Mouse (Mus musculus) cerebellum, adult 9-11 months (tissue): ENCODE results near the gene Gse1.
A peak's percentile ranks its signal among the peaks of the same experiment; 100 is the strongest.

ENCODE experiments used
- DNase-seq: peaks from one replicate; pipeline ENCODE4 v3.0.0; 2022

Gse1 gene

DNA sequence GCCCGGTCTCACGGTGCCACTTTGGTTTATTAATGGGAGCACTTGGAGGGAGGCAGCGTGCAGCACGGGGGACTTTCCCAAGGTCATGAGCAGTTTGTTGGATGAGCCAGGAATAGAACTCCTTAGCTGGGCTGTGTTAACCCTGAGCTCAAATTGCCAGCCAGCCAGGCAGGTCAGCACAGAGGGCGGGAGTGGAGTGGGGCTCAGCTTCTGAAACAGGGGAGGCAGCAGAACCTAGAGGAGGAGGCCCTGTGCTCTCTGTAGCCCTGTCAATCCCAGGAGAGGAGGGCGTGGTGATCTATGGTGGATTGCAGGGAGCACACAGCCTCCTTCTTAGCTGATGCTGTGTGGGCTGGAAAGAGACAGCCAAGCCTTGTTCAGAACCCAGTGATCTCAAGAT is 297.6 kb downstream of the Gse1 start:
- DNase-seq = no peak

DNA sequence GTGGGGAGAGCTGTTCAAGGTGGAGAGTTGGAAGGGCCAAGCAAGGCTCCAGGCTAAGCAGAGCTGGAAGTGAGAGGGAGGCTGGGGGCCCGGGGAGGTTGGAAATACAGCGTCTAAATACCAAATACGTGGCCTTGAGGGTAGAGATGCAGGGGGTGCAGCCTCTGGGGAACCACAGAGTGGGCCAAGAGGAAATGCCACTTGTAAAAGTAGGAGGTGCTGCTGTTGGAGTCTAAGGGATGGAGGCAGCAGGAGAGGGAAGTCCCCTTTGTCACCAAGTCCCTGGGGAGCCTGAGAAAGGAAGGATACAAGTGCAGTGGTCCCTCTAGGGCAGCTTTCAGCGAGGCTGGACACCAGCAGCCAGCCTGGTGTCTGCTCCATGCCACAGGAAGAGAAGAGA is 298.3 kb downstream of the Gse1 start:
- no peak for DNase-seq

DNA sequence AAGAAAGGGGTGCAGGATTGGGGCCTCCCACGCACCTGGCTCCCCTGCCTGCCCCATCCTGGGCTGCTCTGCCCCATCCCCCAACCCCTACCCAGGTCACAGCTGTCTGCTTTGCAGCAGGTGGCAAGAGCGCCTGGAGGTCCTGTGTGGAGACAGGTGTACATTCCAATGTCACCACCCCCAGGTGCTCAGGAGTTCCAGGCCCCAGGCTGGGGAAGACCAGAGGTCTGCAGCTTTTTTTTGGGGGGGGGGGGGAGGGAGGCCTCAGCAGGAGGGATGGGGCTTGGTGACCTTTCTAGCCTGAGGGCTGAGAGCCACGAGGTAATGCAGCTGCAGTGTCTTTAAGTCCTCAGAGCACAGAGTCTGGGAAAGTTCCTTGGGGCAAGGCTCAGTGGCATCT is 300.1 kb downstream of the Gse1 start:
- no peak for DNase-seq

DNA sequence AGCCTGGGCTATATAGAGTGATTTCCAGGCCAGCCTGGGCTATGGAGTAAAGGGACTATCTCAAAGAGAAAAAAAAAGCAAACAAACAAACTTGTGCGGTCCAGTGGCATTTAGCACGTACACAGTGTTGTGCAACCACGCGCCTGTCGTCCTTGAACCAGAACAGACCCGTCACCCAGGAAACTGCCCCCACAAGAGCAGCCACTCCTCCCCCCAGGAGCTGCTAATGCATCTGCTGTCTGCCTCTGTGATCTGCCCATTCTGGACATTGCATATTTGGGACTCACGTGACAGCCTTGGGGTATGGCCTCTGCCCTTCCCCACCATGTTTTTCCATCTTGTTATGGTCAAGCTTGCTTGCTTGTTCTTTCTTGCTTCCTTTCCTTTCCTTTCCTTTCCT is 301.0 kb downstream of the Gse1 start:
- DNase-seq = no peak

DNA sequence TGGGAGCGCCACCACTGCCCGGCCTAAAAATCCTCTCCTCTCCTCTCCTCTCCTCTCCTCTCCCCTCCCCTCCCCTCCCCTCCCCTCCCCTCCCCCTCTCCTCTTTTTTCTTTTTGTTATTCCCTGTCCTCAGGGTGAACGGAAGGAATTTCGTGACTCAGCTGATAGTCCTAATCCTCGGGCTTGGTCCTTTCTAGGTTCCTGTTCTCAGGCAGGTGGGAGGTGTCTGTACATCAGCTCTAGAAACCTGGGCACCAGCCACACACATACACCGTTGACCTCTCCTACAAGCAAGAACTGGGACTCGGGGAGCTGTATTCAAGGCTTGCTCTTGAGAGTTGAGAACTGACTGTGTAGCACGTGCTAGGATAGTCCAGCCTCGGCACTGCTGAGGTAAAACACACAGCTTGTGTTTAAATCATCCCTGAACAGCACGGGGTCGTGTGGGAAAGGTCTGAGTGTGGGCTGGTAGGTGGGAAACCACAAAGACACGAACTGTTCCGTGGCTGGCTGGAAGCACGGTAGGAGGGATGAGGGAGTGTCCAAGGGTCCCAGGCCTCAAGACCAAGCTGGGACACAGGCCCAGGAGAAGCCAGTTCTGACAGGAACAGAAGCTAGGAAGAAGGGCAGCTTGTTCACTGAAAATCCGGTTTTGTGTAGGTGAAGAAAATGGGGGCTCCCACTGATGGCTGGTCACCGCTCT is 302.8 kb downstream of the Gse1 start:
- DNase-seq = no peak

DNA sequence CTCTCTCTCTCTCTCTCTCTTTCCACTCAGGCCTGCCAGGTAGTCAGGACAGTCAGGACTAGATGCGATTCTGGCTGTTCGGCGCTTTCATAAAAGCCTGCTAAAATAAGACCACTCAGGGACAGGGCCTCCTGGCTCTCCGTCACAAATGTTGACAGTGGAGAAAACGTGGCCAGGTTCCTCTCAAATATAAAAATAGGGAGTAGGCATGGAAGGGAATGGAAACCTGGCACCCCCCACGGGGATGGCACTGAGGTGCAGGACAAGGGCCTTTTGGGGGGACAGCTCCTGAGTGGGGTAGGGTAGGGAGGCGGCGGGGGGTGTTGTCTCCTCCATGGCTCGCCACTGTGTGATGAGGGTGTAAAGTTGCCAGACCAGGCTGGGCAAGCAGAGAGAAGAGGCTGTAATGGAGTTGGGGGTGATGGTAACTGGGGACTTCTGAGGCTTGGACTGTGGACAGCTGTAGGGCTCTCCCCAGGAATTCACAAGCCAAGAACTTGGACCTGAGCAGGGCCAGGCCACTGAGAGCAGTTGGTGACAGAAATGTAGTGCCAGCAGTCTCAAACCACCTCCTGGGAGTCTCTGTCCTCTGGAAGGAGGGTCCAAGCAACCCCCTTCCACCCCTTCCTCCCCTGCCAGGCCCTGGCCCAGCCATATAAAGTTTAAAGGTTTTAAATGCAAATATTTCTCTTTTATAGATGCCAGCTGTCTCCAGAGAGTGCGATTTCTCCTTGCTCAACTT is 303.7 kb downstream of the Gse1 start:
- no peak for DNase-seq

DNA sequence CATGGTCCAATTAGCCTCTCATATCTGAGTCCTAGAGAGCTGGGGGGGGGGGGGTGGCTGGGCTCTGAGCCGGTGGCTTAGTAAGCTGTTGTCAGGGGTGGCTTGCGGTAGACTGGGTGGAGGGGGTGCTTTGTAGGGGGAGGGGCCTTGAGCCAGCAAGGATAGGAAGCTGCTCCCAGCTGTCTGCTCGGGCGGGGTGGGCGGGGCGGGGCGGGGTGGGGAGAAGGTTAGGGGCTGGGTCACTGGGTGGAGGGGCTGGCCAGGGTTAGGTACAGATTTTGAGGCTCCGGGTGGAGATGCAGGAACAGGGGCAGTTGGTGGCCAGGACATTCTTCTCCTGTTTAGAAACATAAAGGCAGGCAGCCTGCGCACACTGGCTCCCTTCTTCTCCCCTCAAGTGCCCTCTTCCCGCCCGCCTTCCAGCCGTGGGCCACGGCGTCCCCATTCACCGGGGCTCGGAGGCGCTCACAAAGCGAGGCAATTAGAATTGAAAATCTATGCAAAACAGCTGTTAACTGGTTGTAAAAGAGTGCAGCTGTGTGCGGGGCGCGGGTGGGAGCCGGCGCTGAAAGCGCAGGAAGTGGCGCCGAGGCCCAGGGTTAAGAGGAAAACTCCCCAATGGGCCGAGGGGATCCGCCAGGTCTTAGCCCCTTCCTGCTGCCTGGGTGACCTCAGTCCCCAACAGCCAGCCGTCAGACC is 304.4 kb downstream of the Gse1 start:
- DNase-seq = no peak

DNA sequence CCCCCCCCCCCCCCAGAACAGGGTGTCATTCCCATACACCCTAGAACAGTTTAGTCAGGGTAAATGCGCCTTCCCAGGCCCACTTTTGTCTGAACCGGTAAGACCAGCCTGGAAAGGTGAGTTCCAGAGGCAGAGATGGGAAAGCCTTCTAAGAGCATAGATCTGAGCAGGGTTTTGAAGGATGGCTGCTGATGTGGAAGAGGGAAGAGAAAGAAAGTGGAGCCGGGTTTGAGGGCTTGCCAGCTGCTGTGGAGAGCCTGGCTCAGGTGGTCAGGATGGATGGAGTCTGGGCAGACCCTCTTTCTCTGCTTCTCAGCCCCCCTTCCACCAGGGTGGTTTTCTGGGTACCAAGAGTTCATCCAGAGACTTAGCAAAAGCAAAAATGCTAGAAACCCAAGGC is 305.1 kb downstream of the Gse1 start:
- no peak for DNase-seq

DNA sequence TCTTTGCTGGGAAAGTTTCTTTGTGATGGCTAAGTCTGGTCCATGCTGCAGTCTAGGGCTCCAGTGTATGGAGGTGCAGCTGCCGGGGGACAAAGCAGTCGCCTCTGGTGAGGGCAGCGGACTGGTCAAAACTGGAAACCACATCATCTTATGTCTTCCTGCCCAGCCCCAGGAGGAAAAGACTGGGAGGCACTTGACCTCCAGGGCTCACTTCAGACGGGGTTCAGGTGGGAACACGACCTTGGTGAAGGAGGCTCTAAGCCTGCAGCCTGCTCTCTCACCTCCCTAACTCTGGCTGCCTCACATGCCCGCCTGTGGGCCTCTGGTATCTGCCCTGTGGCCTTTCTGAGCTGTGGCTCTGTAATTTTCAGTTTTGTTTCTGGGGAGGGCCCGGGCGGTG is 305.8 kb downstream of the Gse1 start:
- DNase-seq = no peak

DNA sequence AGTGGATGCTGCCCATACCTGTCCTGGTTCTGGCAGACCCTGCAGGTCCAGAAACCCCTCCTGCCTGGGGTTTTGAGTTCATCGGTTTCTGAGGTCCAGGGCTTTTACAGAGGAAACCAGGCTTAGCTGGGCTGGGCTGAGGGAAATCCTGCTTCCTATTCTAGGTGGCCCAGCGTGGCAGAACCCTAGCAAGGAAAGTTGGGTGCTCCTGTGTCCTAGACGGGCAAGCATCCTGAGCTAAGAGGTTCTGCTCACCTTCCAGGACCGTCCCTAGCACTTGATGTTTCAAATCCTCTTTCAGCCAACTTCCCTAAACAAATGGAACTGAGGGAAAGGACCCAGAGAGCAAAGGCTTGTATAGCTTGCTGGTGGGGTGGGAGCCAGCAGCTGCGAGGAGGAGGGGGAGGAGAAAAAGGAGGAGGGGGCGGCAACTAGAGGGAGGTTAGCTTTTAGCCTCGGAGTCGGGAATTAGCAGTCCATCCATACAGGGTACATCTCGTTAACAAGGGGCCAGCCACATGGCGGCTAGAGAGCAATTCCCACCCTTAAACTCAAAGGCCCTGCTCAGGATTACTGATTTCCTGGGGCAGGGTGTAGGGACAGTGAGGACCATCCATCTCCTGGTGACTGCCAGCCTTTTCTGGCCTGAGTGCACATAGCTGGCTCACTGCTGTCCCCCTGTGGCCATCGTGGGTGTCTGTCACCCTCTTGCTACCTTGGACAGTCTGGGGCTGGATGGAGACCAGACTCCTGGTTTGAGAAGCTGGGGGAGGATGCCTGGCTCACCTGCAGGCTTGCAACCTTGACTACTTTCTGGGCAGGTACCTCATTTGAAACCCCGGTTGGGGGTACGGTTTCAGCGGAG is 306.5 kb downstream of the Gse1 start:
- DNase-seq = peak; percentile 94

DNA sequence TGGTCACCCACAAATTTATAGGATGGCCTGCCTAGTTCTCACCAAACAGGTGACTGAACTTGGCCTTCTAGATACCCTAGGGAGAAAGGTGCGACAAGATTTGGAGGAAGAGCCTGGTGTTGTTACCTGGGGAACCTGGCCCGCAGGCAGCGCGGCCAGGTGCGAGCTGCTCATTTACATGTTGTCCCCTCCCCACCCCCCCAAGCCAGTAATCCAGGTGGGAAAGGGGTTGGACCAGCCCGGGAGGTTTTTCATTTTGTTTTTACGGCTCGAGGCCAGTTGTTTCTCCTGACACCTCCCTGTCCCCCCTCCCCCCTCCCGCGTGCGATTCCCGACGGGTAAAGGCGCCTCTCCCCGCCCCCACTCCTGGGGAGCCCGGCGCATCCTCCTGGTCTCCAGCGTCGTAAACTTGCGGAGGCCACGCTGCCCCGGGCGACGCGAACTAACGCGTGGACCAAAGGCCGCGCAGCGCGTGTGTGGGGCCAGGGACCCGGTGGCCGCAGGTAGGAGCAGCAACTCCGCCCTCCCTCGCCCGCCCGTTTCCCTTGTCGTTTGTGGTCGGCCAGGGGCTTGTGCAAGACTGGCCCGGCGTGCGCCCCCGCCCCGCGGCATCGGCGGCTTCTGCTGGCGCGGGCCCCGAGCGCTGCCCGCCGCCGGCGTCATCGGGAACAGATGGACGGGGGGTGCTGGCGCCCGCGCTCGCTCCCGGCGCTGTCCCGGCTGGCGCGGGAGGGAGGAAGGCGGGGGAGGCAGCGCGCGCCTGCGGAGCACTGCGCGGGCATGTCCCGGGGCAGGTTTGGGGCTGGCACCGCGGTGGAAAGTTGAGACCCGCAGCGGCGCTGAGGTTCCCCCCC is 307.4 kb downstream of the Gse1 start:
- peak; percentile 88 for DNase-seq

DNA sequence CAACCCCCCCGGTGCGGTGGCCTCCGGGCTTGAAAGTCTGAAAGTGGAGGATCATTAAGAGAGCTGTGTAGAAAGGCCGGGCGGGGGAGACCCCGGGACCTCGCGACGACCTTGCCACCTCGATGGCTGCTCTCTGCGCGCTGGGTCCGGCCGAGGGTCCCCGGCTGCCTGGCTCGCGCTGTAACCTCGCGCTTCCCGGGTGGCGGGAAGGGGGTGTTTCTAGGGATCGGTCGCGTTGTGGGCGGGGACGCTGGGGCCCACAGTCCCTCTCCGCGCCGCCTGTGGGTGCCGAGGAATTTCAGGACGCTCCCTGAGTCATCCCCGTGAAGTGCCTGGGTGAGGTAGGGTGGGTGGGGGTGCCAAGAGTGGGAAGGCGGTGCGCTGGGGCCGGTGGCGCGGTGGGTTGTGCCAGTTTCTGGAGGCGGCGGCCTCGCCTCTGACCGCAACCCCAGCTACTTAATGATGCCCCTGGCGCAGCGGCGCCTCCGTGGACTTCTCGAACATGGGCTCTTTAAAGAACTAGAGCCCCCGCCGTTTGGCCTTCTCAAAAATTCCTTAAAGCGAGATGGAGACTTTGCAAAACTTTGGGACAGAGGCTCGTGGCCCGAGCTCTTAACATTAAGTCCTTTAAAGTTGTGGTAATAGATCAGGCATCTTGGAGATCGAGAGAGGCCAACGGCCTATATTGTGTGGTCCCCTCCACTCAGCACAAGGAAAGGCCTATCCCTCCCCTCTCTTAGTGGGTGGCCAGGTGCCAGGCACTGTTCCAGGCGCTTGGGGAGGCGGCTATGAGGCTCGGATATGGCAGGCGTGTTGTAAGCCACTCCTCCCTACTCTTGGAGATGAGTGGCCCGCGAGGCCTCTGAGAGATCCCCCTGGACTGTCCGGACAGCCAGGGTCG is 308.3 kb downstream of the Gse1 start:
- DNase-seq = peak; percentile 79

DNA sequence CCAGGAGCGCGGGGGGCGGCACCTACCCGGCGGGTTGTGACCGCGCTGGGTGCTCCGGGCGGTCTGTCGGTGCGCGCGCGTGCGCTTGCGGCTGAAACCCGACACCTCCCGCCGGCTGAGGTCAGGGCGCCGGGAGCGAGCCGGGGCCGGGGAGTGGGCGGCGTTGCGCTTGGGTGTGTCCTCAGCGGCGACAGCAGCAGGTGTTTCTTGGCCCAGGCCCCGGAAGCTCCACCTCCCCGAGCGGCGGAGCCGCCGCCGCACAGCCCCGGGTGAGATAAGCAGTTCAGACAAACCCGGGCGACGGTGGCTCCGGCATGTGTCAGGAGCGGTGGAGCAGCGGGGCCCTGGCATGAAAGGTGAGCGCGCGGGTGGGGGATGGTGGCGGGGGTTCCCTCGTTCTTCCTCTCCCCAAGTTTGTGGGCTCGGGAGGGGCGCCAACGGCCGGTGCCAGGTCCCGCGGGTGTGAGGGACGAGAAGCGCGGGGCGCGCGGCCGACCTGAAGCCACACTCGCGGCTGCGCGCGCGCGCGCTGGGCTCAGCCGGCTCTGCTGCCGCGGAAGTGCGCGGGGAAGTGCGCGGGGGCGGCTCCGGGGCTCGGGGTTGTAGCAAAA is 309.1 kb downstream of the Gse1 start:
- peak; percentile 90 for DNase-seq

DNA sequence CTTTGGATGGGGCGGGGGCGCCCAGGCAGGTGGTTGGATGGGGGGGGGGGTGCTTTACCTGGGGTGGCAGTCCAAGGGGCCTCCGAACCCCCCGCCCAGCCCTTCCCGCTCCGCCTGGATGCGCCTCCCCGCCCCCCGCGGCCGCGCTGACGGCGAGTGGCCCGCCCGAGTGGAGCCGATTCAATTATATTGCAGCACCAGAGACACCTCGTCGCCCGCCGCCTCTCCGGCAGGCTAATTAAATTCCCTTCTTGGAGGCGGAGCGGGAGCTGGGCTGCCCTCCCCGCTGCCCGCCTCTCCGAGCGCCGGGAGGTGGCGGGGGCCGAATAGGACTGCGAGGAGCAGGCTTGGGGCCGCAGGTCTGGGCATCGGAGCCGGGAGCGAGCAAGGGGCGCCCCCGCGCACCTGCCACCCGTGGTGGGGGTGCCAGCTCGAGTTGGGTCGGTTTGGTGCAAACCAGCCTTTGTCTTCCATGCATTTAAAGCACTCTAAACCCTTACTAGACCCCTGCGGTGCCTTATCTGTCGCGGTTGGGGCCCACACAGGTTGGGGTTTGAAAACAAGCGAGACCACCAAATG is 309.7 kb downstream of the Gse1 start:
- DNase-seq = peak; percentile 90

DNA sequence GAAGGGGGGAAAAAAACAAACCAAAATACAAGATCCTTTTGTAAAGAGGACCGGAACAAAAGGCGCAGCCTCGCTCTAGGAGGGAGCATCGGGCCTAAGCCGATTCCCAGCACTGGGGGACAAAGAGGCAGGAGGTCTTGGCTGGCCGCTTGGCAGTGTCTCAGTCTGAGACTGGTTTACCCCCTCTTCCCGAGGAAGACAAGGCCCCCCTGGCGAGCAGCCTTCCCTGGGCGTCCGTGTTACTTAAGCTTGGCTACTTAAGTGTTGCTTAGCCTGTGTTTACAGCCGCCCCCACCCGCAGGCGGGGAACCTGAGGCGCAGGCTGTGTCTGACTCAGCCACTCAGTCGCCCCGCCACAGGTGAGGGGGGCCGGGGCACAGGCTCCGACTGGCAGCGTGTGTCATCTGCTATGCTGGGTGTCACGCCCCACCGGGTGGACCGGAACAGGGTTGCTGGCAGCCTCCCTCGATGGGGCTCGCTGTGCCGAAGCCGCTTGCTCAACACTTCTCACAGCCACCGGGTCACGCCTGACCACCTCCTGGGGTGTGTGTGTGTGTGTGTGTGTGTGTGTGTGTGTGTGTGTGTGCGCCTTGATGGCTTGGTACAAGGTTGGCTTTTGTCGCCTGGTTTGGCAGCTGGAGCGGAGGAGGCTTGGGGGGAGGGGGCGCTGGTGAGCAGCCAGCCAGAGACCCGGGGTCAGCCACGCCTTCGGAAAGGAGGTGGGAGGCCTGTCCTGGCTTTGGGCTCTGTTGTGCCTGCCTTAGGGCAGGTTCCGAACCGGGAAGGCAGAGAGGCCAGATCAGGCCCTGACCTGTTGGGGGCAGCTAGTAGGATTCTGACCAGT is 310.4 kb downstream of the Gse1 start:
- peak; percentile 87 for DNase-seq

DNA sequence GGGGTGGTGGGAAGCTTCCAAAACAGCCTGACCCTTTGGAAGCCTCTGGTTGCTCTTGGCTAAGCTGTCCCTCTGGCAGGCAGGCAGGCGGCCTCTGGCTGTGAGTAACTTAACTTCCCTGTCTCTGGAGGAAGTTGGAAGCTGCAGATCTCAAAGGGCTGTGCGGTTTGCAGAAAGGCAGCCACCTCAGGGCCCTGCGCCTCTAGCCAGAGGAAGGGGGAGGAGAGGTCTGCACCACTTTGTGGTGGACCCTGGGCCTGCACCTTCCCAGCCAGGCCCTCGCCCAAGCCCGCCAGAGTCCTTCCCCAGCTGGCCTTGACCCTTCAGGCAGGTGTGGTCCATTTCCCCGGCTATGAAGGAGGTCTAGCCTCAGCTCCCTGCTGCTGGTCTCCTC is 311.1 kb downstream of the Gse1 start:
- peak; percentile 73 for DNase-seq

DNA sequence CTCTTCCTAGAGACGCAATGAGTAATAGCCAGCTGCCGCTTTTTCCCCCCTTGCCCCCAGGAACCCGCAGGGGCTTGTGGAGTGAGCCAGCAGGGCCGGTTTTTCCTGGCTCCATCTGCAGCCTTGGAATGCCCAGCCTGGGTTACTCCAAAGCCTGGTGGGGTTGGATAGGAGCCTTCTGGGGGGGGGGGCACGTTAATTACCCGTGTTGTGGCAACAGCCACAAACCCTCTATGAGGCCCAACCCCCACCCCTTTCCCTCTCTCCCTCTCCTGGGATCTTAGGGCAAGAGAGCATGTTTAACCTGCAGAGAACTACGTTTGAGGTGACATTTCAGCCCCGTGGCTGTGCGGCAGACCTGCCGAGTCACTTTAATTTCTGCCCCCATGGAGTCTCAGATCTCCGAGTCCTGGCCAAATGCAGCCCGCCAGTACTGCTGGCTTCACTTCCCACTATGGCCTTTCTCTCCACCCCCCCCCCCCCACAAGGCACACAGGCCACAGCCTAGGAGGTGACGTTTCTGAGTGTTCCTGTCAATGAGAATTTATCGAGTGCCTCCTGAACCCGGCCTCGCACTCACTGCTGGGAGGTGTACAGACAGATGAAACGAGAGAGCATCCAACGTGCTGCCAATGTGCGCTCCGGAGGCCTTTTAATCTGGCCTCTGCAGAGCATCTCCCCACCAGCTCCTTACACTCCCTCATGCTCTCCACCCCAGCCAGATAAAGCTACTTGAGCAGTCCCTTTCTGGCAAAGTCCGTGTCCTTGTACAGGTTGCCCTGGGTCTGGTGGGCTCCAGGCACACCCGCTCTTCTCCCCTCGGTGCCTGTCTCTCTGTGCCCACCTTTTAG is 311.7 kb downstream of the Gse1 start:
- peak; percentile 67 for DNase-seq

DNA sequence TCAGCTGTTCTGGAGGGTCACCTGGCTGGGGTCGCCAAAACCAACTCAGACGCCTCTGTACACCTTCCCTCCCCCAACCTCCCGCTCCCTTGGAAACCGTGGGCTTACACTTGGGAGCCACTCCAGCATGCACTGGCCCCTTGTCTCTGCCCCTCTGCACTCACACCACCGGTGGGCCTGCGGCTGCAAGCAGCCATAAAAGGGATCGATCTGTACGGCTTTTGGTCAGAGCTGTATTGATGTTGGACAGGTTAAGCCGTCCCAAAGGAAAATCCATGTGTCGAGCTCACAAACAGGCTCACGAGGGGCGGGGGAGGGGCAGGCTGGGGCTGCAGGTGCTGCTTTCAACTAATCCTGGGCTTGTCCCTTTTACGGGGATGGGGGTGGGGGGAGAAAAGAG is 314.7 kb downstream of the Gse1 start:
- DNase-seq = no peak
